In genomic region chr2:119821136-119821535, GRCm38 (mm10) we compare ENCODE assay signal across 29 mouse cellular contexts. TPM values are rescaled to one million over a fixed set of nuclear protein-coding genes. Genes with fewer than 3 reads are reported as not detected.
DNase-seq lines count a peak whose midpoint lies in the region; ATAC-seq and TF ChIP-seq lines count a peak whose summit lies in the region.
"Had no signal": no experiment of that assay in that cellular context is flagged by ENCODE, and none has a peak within 500 bp of the region (broad histone marks: within the 10 kb centered on the region; RNA-seq: fewer than 3 reads in every experiment).

No protein-coding gene starts in this region.

- peak; percentile 60 for DNase-seq in cerebellum, adult 9-11 months
- no peak for DNase-seq in cerebellum, adult 11-12 months
- DNase-seq in left cerebral cortex, adult 2 months (ENCODE audit: extremely low spot score in 1 of 2, low spot score in 2 of 2) = peak in 1 of 2 experiments; percentile 60
- DNase-seq in left cerebral cortex, postnatal 10 days (ENCODE audit: extremely low spot score in 1 of 2, low spot score in 2 of 2) = no peak
- peak; percentile 73 to 75 for DNase-seq in right cerebral cortex, postnatal 10 days (ENCODE audit: low spot score in 2 of 2)
- DNase-seq in right cerebral cortex, postnatal 36 days (ENCODE audit: low spot score in 2 of 2) = no peak
- DNase-seq in kidney, adult 9 months = no peak
- DNase-seq: adrenal gland, postnatal 14 days; embryo, embryonic 11 days; gastrocnemius, adult 2 months; kidney, postnatal 36 days; lung, adult 18-20 months; lung, postnatal 14 days; retina, postnatal 1 day; thymus, postnatal 14 days had no signal

- H3K4me3 ChIP-seq in left cerebral cortex, adult 2 months = no peak overlapping the region
- H3K4me3 ChIP-seq: embryonic facial prominence, embryonic 13.5 days; erythroblast, embryonic 14.5 days; forebrain, embryonic 12.5 days; gastrocnemius, adult 2 months; heart, embryonic 10.5 days; kidney, embryonic 15.5 days; limb, embryonic 13.5 days; liver, embryonic 12.5 days; midbrain, embryonic 12.5 days; myocyte; neural tube, embryonic 13.5 days had no signal

- ATAC-seq in megakaryocyte-erythroid progenitor cell, adult 5-6 weeks (replicated peaks; ENCODE audit: low FRiP score, low TSS enrichment, poor library complexity, severe bottlenecking) = no peak
- ATAC-seq: hindbrain, embryonic 16.5 days; intestine, postnatal 0 days; liver, embryonic 12.5 days had no signal

- no peak for TF ChIP-seq CTCF in left cerebral cortex, adult 2 months (IDR thresholded peaks at IDR 0.05)

- intact Hi-C loops in left cerebral cortex, adult 2 months (cut with DNase I) = no loop called here
- intact Hi-C loops in left cerebral cortex, postnatal 10 days (cut with DNase I) = no loop called here

- H3K27ac ChIP-seq in left cerebral cortex, adult 2 months = peak overlapping the region; percentile 28; the same call in 1 of the 2 replicates
- H3K27ac ChIP-seq: embryonic facial prominence, embryonic 13.5 days; forebrain, embryonic 12.5 days; gastrocnemius, adult 2 months; heart, embryonic 10.5 days; kidney, embryonic 15.5 days; limb, embryonic 13.5 days; liver, embryonic 12.5 days; midbrain, embryonic 12.5 days; neural tube, embryonic 13.5 days had no signal

RNA-seq across cellular contexts. Expression of gene Tyro3, which starts 23.6 kb away (rescaled TPM):
- 100 to 1,000 TPM; 203 to 208 TPM for total RNA-seq in left cerebral cortex, adult 2 months (2021)
- total RNA-seq in left cerebral cortex, postnatal 10 days (2021) = 10 to 100 TPM; 73.3 to 74.1 TPM
- total RNA-seq in megakaryocyte-erythroid progenitor cell, adult 5-6 weeks (2014; fragmentation: Nextera tagmentation) = 0.45 TPM in 1 of 2 replicates, not detected in the other
- total RNA-seq in megakaryocyte-erythroid progenitor cell, adult 5-6 weeks (2017) = not detected in 2 replicates
- total RNA-seq: megakaryocyte progenitor cell, adult 5-6 weeks had no signal

RNA-seq across cellular contexts. Expression of gene Rpap1, which starts 33.8 kb away (rescaled TPM):
- total RNA-seq in left cerebral cortex, adult 2 months (2021) = 10 to 100 TPM; 18.6 to 19.5 TPM
- total RNA-seq in left cerebral cortex, postnatal 10 days (2021) = 10 to 100 TPM; 15.9 to 17.1 TPM
- total RNA-seq in megakaryocyte-erythroid progenitor cell, adult 5-6 weeks (2014; fragmentation: Nextera tagmentation) = 22.5 and 24.4 TPM in 2 replicates
- 5.0 and 9.1 TPM in 2 replicates for total RNA-seq in megakaryocyte-erythroid progenitor cell, adult 5-6 weeks (2017)

Comparison
In these comparisons a context has a peak if more than half of its experiments do, and no peak if none do; other contexts are left out.
1. DNase-seq: peak in cerebellum, adult 9-11 months (single experiment) and right cerebral cortex, postnatal 10 days (2 of 2); none in cerebellum, adult 11-12 months (single experiment), left cerebral cortex, postnatal 10 days (0 of 2), right cerebral cortex, postnatal 36 days (0 of 2) and kidney, adult 9 months (single experiment).
2. RNA of gene Tyro3, which starts 23.6 kb away (total RNA-seq): 203 to 208 TPM in left cerebral cortex, adult 2 months and 73.3 to 74.1 TPM in left cerebral cortex, postnatal 10 days; 0.45 TPM in megakaryocyte-erythroid progenitor cell, adult 5-6 weeks; every median in the first group is over 10 times any median in the second.